Mouse (Mus musculus) E14TG2a.4 (cell line): ENCODE measurements around the gene Adam19.
"Not testable (repeated sequence)": the region's sequence is repeated elsewhere in the genome, so short reads cannot be mapped to it uniquely, and the experiment has no call there.

ENCODE experiments used
- H3K27me3 ChIP-seq: 2 replicates; pipeline ENCODE4 v1.6.1; 2014; ENCODE audit warnings: low read length, control low read depth; ENCODE audit not compliant: insufficient read depth
- H3K36me3 ChIP-seq: 2 replicates; pipeline ENCODE4 v1.6.1; 2014; ENCODE audit warnings: low read length, control low read depth; ENCODE audit not compliant: insufficient read depth
- H3K4me1 ChIP-seq: replicated peaks from 2 replicates; pipeline ENCODE4 v1.6.1; 2014; ENCODE audit warnings: low read depth, low read length, control low read depth
- H3K4me3 ChIP-seq: replicated peaks from 2 replicates; pipeline ENCODE4 v1.5.1; 2014; ENCODE audit warnings: mild to moderate bottlenecking, low read length
- H3K9me3 ChIP-seq: 2 replicates; pipeline ENCODE4 v1.6.1; 2014; ENCODE audit warnings: low read length, control low read depth
- CTCF ChIP-seq: conservative IDR thresholded peaks from 2 replicates; pipeline ENCODE4 v1.5.1; 2014; ENCODE audit warnings: low read length
- NANOG ChIP-seq: IDR thresholded peaks from 2 replicates; pipeline ENCODE4 v1.6.1; 2014; ENCODE audit warnings: borderline replicate concordance, low read length, mixed read lengths
- POU5F1 ChIP-seq: IDR thresholded peaks from 2 replicates; pipeline ENCODE4 v1.6.1; 2014; ENCODE audit warnings: low read length, borderline replicate concordance

Adam19 gene

GRCm38 (mm10) chr11:46044781-46045180, 11.0 kb upstream of the Adam19 start:
- no peak overlapping the region for H3K4me3 ChIP-seq
- H3K27me3 ChIP-seq, result no peaks in the 10 kb centered on the region
- H3K36me3 ChIP-seq, result no peaks in the 10 kb centered on the region
- TF ChIP-seq POU5F1 (no peak), CTCF (no peak), NANOG (no peak)
- H3K9me3 ChIP-seq, result peaks cover 21% of the 10 kb centered on the region
- H3K4me1 ChIP-seq, result peaks cover 27% of the 10 kb centered on the region

GRCm38 (mm10) chr11:46047264-46047663, 8.5 kb upstream of the Adam19 start:
- TF ChIP-seq POU5F1, result no peak
- no peak for TF ChIP-seq NANOG
- no peak for TF ChIP-seq CTCF
- no peaks in the 10 kb centered on the region for H3K27me3 ChIP-seq
- H3K4me1 ChIP-seq, result peaks cover 4% of the 10 kb centered on the region
- no peaks in the 10 kb centered on the region for H3K36me3 ChIP-seq
- H3K4me3 ChIP-seq, result no peak overlapping the region
- H3K9me3 ChIP-seq, result peaks cover 15% of the 10 kb centered on the region

DNA sequence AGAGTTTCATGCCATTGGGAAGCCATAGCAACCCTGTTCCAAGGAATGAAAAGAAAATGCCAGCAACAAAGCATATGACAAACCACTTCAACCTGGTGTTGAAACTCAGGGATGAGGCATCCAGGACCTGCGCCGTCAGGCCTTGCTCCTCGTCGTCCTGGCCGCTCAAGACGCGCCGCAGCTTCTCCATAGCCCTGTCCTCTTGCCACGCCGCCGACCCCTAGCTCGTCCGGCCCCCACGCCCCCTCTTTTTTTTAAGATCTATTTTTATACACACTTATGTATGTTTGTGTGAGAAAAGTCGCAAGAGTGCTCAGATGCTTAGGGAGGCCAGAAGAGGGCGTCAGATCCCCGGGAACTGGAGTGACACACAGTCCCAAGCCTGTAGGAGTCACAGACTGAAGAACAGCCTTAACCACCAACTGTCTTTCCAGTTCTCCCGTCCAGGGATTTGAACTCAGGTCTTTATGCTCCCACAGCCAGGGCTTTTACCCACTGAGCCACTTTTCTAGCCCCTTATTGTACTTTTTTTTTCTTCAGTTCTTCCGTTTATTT, 3.6 kb upstream of the Adam19 start, which contains the start of gene Gm12166:
Gene Gm12166 (minus strand): TSS at position 217 of the 555 bp plus-strand sequence.
- peak; percentile 27 for TF ChIP-seq CTCF
- H3K9me3 ChIP-seq, H3K4me3 ChIP-seq: not testable (repeated sequence)

DNA sequence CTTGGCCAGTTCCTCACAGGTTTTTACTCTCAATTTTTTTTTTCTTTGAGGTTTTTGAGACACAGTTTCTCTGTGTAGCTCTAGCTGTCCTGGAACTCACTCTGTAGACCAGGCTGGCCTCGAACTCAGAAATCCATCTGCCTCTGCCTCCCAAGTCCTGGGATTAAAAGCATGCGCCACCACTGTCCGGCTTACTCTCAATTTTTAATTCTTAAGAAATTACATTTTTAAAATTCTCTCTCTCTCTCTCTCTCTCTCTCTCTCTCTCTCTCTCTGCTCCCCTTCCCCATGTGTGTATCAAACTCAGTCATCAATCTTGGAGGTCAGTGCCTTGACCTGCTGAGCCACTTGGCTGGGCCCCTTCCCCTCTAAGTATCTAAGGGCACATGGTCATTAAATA, 2.3 kb upstream of the Adam19 start:
- peaks cover 47% of the 10 kb centered on the region for H3K4me1 ChIP-seq
- not testable (repeated sequence) for H3K27me3 ChIP-seq, H3K36me3 ChIP-seq, H3K9me3 ChIP-seq, H3K4me3 ChIP-seq

More for the DNA sequence above, 3.6 kb upstream of the Adam19 start, which contains the start of gene Gm12166:
- H3K27me3 ChIP-seq, H3K36me3 ChIP-seq: not testable (repeated sequence)
- H3K4me1 ChIP-seq, result peaks cover 35% of the 10 kb centered on the region

DNA sequence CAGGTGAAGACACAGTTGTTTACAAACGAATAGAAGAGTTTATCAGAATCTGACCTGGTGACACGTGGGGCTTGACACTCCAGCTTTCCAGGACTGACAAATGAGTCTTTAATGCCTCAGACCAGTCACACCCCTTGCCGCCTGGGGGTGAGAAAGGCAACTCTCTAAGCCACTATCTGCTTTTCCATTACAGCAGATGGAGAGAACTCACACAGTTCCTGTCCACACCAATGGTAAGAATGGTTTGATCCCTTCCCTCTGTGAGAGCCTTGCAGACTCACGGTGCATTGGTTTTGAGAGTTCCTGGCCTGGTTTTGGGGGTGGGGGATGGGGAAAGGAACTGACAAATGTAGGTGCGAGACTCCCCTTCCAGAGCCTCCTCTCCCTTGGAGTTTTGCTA, 1.5 kb upstream of the Adam19 start:
- Histone ChIP-seq H3K27me3 (no peaks in the 10 kb centered on the region), H3K4me3 (0 out of 2 replicates have a peak overlapping the region, but pooled peaks have one; percentile 89), H3K9me3 (no peaks in the 10 kb centered on the region), H3K4me1 (peaks cover 53% of the 10 kb centered on the region), H3K36me3 (no peaks in the 10 kb centered on the region)
- TF ChIP-seq CTCF (no peak), POU5F1 (no peak), NANOG (no peak)

- peak overlapping the region; percentile 89 for H3K4me3 ChIP-seq
- TF ChIP-seq CTCF (no peak), NANOG (no peak), POU5F1 (no peak)
- H3K27me3 ChIP-seq, result no peaks in the 10 kb centered on the region
These were observed 589 bp upstream of the Adam19 start for GRCm38 (mm10) chr11:46054911-46055895.

GRCm38 (mm10) chr11:46056770-46057411, 1.1 kb downstream of the Adam19 start:
- peak overlapping the region; percentile 89 for H3K4me3 ChIP-seq
- peaks cover 77% of the 10 kb centered on the region for H3K4me1 ChIP-seq
- H3K9me3 ChIP-seq, result no peaks in the 10 kb centered on the region
- no peaks in the 10 kb centered on the region for H3K27me3 ChIP-seq
- no peak for TF ChIP-seq POU5F1
- no peak for TF ChIP-seq CTCF
- TF ChIP-seq NANOG, result peak; percentile 53; the same call in 1 of the 2 replicates
- H3K36me3 ChIP-seq, result peaks cover 13% of the 10 kb centered on the region

More at GRCm38 (mm10) chr11:46054911-46055895, 589 bp upstream of the Adam19 start:
- Histone ChIP-seq H3K36me3 (no peaks in the 10 kb centered on the region), H3K9me3 (no peaks in the 10 kb centered on the region), H3K4me1 (peaks cover 62% of the 10 kb centered on the region)

DNA sequence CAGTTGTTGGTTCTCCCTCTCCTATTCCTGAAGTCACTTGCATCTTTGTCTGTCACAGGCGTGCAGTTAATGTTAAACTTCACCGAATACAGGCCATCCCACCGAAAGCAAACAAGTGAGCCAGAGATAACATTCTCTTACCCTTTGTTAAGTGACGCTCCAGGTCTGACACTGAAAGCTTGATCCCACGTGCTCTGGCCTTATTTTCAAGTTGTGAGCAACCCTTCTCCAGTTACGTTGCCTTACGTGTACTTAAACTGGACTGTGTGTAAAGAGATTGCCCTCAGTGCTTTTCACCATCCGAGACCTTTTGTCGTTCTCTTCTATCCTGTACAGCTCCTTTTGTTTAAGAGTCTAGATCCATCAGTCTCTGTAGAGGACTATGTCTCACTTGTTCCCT, 2.2 kb downstream of the Adam19 start:
- Histone ChIP-seq H3K9me3 (no peaks in the 10 kb centered on the region), H3K36me3 (peaks cover 25% of the 10 kb centered on the region), H3K27me3 (no peaks in the 10 kb centered on the region), H3K4me1 (peaks cover 88% of the 10 kb centered on the region), H3K4me3 (peak overlapping the region; percentile 89)
- TF ChIP-seq NANOG, result no peak
- TF ChIP-seq CTCF, result no peak
- TF ChIP-seq POU5F1, result no peak
